Mouse (Mus musculus) heart, adult 8-10 months (tissue): ENCODE results near the gene Jam3. TPM values are rescaled to one million over a fixed set of nuclear protein-coding genes. Genes with fewer than 3 reads are reported as not detected.
"Not testable (repeated sequence)": the region's sequence is repeated elsewhere in the genome, so short reads cannot be mapped to it uniquely, and the experiment has no call there.

Experiments
- DNase-seq: peaks from one replicate; pipeline ENCODE4 v3.0.0; 2022; ENCODE audit warnings: low spot score
- total RNA-seq, 4 experiments: library from RNA; stranded (reverse); gene quantifications; 2 replicates each; pipeline ENCODE4 v1.2.4; 2022

The Jam3 gene
- total RNA-seq, 4 experiments from 2014 or later, result 13.0 to 21.8 (median 14.9) TPM

GRCm38 (mm10) chr9:27170726-27171125 lies 15.5 kb upstream of the Jam3 start:
- no peak for DNase-seq

- DNase-seq, result no peak
Measured at GRCm38 (mm10) chr9:27166981-27167380, 11.8 kb upstream of the Jam3 start.

DNA sequence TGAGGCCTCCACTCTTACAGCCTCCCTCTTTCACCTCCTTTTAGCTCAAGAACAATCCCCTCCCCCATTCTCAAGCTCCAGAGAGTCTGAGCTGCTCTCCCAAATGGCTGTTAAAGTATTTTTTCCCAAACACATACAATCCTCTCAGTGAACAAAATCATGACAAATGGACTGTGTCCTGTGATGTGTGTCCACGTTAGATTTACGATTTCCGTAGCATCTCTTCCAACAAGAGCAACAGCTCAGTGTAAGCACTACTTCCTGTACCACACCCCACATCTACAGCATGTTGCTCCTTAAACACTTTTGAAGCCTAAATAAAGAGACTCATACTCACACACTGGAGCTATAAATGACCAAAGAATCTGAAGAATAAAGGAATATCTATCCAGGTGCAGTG lies 10.4 kb upstream of the Jam3 start:
- DNase-seq, result no peak

- DNase-seq, result no peak
Measured at GRCm38 (mm10) chr9:27164957-27165356, 9.7 kb upstream of the Jam3 start.

DNA sequence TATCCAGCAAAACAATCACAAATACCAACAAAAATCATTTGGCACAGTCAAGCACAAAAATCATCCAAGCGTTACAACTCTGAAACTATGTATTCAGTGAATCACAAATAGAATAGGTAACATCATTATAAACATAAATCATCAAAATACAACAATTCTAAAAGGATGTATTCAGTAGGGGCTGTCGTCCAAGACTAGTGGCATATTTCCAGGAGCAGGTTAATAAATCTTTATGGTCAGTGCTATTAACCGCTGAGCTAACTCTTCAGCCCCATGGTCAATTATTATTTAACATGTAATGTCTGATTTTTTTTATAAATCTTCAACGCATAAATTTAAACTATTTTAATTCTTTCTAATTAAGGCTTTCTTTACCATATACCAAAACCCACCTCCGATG lies 8.4 kb upstream of the Jam3 start:
- DNase-seq, result not testable (repeated sequence)

DNA sequence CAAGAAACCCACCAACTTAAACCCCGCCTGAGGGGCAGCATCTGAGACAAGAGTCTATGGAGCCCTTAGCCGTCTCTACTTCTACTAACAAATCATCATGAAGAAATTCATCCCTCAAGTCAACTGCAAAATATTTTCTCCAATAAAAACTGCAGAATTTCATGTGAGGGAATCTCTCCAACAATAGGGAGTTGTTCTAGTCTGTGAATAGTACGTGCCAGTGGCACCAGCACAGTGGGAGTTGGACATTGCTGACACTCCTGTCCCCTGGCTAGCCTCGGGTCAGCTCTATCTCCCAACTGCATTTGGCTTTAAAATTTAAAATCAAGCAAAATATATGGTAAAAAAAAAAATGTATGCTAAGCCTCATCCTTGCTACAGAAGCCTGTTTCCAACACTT lies 1.4 kb downstream of the Jam3 start:
- no peak for DNase-seq

DNA sequence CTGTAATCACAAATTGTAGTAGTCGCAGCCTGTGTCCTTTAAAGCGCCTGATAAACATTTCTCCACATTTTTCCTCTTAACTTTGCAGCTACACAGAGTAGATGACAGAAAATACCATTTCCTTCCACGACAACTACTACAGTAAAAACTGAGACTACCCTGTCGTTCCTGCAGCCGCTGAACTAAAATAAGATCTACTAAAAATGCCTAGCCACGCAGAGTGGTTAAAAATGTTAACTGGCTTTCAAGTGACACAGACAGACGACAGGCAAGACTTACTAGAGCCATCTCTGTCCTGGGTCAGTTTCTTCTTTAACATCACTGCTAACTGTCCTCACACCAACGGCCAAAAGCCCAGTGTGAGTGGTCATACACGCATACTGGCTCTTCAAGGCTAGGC lies 5.4 kb downstream of the Jam3 start:
- DNase-seq, result no peak

DNA sequence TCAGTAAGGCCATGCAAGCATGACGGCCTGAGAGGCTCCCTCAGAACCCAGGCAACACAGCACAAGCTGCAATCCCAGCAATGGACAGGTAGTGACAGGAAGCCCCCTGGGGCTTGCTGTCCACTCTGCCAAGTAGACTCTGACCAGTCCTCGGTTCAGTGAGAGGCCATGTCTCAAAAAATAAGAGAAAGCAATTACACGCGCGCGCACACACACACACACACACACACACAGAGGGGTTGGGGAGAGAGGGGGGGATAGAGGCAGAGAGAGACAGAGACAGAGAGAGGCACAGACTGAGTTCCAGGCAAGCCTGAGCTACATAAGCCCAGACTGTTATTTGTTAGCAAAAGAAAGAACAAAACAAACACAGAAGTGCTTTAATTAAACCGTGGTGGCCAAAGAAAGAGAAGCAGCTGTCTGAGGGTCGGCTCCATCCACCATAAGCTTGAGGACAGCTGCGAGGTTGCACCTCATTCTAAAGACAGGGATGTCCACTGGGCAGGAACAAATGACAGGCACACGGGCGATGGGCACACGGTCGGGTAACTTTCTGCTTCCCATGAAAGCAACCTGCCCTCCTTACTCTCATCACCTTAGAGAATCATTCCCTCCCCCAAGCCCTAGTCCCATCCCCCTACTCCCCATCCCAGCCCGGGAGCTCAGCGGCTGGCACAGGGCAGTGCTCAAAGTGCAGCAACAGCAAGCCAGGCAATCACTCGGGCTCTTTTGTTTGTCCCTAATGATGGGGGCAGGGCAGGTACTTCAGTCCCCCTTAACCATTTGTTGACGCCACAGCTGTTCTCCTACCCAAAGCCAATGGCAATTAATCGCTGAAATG lies 6.4 kb downstream of the Jam3 start:
- no peak for DNase-seq

GRCm38 (mm10) chr9:27147946-27148345 lies 7.3 kb downstream of the Jam3 start:
- DNase-seq, result no peak

- no peak for DNase-seq
Measured at GRCm38 (mm10) chr9:27146826-27147225, 8.4 kb downstream of the Jam3 start.

- DNase-seq, result no peak
Measured at GRCm38 (mm10) chr9:27144996-27145395, 10.2 kb downstream of the Jam3 start.

DNA sequence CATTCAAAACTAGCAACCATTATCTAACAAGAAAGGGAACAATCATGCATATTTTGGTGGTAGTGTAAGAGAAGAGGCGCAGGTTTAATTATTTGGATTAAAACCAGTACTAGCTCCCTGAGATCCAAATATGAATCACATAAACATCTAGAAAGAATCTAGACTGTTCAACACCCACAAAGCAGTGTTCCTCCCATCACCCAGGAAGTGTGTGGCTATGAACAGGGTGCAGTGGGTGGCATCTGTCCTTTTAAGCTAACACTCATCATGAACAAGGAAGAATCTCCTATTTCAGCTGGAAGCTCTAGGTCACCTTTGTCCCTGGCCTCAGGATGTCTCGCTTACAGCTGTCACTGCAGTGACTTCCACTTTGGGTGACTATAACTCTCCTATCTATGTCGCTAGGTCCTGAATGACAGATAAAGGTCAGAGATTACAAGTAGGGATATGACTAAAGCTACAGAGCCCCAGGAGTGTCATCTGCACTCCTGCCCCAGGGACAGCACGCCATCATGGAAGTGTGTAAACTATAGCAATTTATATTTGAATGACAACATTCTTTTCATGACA lies 10.9 kb downstream of the Jam3 start:
- DNase-seq, result no peak

GRCm38 (mm10) chr9:27140432-27141065 lies 14.7 kb downstream of the Jam3 start:
- no peak for DNase-seq

DNA sequence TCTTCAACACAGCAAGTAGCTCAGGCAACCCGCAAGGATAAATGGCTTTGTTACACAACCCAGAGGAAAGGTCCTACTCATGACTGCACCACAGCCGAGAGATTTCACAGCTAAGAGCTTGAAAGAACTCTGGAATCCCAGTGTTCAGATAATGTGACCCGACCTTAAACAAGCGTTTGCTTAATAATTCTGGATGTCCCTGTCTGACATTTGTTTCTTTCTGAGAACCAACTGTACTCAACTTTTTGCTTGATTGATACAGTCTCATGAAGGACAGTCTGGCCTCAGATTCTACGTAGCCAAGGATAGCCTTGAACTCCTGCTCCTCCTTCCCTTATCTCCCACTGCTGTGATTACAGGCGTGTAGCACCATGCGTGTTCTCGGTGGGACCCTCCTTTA lies 18.6 kb downstream of the Jam3 start:
- DNase-seq, result no peak

GRCm38 (mm10) chr9:27135372-27135771 lies 19.8 kb downstream of the Jam3 start:
- no peak for DNase-seq

GRCm38 (mm10) chr9:27134410-27134809 lies 20.8 kb downstream of the Jam3 start:
- DNase-seq, result no peak

- no peak for DNase-seq
Measured at GRCm38 (mm10) chr9:27128629-27129028, 26.6 kb downstream of the Jam3 start.

DNA sequence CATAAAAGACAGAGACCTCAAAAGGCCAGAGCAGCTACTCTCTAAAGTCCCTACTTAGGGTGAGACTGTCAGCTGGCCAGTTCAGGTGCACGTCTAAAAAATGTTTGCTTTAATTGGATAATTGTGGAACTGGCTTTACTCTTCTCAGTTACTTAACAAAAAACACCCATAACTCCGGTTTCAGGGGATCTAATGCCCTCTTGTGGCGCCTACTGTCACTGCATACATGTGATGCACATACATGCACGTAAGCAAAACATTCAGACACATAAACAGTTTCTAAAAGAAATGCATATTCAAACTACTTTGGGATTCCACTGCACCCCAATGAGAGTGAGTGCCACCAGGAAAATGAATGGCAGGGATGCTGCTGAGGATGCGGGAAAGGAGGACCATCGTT lies 28.7 kb downstream of the Jam3 start:
- DNase-seq, result no peak

- no peak for DNase-seq
Measured at GRCm38 (mm10) chr9:27125450-27125849, 29.8 kb downstream of the Jam3 start.

GRCm38 (mm10) chr9:27123947-27124346 lies 31.3 kb downstream of the Jam3 start:
- no peak for DNase-seq

- no peak for DNase-seq
Measured at GRCm38 (mm10) chr9:27122963-27123362, 32.3 kb downstream of the Jam3 start.

DNA sequence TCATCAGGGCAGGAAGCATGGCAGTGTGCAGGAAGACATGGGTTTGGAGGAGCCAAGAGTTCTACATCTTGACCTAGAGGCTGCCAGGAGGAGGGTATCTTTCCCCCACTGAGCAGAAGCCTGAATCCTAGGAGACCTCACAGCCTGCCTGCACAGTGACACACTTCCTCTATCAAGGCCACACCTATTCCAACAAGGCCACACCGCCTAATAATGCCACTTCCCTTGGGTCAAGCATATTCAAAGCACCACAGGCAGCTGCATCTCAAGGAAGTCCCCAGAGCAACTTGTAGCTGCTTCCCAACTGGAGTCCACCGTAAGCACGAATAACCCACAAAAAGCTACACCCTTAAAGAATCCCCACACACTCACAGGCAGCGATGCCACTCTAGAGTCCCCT lies 33.1 kb downstream of the Jam3 start:
- DNase-seq, result no peak

DNA sequence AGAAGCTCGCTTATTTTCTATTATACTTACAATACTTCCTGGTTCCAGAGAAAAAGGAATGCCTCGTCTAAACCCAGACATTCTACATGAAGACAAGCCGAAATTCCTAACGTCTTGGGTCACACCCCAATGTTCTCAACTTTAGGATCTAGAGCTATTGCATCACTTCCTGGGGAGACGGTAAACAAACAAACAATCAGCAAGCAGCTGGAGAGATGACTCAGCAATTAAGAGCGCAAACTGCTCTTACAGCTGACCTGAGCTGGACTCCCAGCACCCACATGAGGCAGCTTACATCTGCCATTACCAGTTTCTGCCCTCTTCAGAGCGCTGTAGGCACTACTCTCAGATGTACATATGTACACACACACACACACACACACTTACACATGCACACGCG lies 34.0 kb downstream of the Jam3 start:
- DNase-seq, result no peak
